Mouse (Mus musculus) adrenal gland, postnatal 14 days (tissue): Measurements from ENCODE around the gene Prg2. TPM values are rescaled to one million over a fixed set of nuclear protein-coding genes. Genes with fewer than 3 reads are reported as not detected.
A peak's percentile ranks its signal among the peaks of the same experiment; 100 is the strongest.

Experiments
- DNase-seq: peaks from one replicate; pipeline ENCODE4 v3.0.0; 2021; ENCODE audit warnings: mixed read lengths
- total RNA-seq: library from RNA; stranded (reverse); gene quantifications from 2 replicates; pipeline ENCODE4 v1.2.3, GENCODE M21; 2021

Prg2 gene
- total RNA-seq, 1 experiment from 2014 or later = 6.3 TPM

DNA sequence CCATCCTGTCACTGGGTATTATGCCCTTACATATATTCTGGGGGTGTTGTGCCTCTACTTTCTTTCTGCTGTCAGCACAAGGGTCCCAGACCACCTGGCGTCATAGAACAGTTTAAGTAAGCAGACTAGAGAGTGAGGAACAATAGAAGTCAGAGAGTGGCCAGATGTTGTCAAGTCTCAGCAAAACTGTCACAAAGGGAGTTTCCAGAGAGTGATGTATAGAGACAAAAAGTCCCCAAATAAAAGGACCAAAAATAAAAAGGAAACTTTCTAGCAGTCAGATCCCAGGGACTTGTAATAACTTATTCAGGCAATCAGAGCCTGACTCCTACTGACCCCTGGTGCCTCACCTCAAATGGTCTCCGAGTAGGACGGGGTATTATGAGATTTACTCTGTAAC is 18.4 kb upstream of the Prg2 start:
- no peak for DNase-seq

DNA sequence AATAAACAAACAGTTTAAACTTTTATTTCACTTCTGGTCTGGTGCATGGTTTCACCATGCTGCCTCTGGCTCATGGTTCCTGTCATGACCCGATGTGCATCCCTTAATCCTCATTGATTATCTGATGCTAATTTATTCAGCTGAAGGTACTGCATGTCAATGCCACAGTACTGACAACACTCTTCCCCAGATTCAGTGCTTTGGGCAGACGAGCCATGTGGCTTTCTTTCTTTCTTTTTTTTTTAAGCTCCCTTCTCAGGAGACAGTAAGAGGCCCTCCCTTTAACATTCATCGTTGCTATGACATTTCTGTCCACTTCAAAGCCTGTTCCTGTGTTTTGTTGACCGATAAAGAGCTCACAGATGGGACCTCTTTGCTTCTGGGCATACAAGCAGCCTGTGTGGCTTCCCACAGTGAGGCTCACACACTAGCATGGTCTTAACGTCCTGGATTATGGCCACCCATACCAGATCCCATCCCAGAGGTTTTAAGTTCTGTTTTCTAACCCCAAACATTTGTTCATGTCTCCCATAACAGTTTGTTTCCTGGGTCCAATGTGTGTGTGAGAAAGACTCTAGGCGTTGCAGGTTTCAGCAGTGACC is 17.3 kb upstream of the Prg2 start:
- DNase-seq = no peak

DNA sequence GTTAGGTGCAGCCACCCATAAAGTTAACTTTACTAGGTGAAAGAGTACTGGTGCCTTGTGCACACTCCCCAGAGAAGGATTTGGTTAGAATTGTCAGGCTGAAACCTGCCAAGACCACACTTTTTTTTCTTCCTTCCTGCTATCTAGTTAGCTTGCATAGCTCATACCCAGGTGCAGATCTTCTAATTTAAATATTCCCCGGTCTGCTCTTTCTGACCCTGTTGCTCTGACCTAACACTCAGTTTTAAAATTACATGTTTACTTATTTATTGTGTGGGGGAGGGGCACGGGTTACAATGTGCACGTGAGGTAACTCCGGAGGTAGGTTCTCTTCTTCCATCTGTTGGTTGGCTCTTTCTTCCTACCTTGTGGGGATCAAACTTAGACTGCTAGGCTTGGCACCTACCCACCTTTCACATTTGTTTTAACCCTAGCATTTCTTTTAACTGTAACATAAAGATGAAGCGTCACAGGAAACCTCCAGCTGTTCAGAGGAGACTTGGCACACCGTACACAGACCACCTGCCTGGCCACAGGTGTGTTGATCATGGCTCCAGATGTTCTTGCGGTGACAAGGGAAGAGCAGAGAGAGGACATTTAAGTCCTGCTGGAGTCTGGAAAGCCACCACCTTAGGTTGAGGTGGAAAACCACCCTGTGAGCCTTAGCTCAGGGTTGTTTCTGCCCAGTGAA is 16.0 kb upstream of the Prg2 start:
- DNase-seq = no peak

DNA sequence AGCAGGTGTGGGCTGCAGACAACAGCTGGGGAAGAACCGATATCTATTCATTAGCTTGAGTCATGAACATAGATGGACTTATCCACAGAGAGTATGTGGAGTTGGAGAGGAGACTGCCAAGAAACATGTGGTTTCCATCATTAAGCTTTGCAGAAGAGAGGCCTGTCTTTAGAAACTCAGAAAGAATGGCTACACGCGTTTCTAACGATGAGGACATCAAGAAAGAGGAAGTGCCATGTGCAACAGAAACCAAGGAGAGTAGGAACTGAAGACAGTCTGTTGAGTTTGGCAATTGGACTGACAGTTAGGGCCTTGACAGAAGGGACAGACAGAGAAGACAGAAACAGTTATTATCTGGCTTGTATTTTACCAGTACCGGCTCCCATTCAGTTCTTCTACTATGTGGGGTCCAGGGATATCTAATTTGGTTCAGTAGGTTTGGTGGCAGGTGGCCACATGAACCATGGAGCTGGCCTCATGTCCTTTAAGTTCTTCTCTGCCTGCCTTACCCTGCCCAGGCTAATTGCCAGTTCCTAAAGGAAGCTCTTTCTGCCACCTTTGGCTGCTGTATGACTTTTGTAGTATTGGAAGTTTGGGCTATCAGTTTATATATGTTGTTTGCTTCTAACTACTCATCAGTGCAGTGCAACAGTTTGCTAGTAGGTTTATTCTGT is 12.8 kb upstream of the Prg2 start:
- no peak for DNase-seq

DNA sequence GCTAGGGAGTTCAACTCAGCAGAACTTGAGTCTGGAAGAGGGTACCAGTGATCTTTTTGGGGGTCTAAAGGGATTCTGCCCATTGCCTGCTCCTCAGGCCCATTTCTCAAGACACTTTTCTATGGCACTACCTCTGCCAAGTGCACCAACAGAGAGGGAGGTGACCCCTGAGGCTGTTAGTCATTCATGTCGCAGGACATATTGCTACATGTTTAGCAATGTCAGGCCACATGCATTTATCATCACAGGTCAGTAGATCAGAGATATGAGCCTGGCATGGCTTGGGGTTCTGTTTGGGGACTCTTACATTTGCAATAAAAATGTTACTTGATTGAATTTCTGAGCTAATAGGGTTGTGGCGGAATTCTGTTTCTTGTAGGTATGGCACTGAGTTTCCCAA is 4.7 kb upstream of the Prg2 start:
- no peak for DNase-seq

DNA sequence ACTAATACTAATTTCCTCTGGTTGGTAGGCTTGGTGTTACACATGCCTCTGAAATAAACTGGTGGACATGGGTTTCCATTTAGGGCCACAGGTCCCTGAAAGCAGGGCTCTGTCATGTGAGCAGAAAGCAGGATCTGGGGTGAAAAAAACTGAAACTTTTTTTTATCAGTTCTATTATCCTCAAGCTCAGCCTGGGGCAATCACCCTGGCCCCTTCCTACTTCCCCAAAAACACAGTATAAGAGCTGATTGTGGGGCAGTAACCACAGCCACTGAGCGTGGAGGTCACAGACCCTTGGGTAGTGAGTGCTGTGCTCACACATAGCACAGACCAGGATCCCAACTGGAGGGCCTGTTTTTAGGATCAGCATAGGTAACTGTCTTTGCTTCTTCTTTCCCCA is 7.7 kb downstream of the Prg2 start, which contains the start of gene Prg3:
Prg3 (plus strand) TSS at position 286 of the 400 bp plus-strand sequence.
- DNase-seq = no peak

DNA sequence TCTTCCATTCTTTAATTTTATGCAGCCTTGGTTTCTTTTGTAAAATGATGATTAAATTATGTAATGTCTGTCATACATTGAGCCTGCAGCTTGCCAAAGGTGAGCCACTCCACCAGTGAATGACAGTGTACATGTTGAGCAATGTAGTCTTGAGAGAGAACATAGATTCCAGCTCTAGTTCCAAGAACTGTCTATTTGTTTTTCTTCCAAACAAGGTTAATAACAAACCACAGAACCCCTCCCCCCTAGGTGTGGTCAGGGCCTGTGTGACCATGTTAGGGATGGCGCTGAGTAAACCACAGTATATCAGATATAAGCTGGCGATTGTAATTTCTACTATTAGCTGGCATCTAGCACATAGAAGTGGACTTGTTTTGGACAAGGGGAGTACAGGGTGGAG is 16.1 kb downstream of the Prg2 start:
- no peak for DNase-seq

DNA sequence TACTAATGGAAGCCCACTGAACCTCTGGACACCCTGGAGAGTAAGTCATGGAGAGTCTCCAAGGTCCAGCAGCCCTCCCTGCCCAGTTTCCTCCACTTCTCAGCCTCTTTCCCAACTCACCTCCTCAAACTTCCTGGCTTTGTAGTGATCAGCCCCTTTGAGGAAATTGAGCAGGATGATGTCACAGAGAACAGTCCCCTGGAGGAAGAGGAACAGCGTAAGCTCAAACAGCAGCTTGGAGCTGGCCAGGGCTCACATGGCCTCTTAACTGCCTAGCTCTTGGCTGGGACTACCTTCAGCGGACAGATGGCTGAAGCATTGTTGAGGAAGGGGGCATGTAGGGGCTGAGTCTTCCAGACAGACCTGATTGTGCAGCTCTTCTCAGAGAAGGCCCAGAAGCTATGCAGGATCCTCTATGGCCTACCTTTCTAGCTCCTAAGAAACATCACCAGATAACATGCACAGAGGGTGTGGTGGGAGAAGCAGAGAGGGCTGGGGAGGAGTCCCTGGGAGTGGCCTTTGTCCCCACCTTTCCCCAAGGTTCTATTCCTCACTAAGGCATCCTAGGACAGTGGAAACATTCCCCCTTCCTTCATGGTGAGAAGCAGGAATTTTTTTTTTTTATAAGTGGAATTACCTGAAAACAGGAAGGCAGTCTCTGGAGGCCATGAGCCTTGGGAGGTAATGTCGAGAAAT is 19.4 kb downstream of the Prg2 start:
- no peak for DNase-seq

DNA sequence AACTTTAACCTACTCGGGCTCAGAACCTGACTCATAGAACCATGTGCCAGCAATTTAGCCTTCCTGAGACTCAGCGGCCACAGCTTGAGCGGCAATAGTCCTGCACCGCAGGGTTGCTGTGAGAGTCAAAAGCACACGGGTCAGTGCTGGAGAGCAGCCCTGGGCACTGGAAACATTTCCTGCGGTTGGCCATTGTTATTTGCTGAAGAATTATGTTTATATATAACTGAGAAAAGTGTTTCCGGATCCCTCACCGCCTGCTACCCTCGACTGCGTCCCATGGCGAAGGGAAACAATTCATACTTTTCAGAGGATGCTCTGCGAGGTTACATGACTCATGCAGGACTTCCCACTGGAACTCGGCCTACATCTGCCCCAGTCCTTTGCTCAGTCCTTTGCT is 21.2 kb downstream of the Prg2 start:
- no peak for DNase-seq

DNA sequence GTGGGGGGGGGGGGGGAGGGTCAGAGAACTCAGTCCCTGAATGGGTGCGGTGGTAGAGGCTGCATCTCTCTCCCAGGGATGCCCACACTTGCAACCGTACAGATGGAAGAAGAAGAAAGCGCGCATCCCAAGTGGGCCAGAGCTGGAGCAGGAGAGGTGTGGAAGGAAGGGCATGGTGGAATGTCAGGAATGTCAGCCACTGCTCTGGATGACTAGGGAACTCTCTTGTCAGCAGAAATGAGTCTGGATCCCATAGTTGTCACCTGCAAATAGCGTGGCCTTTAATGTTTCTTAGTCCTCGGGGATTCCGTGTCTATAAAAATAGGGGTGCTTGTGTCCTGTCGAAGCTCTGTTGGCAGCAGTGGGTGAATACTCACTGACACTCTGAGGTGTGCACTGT is 22.3 kb downstream of the Prg2 start:
- no peak for DNase-seq

DNA sequence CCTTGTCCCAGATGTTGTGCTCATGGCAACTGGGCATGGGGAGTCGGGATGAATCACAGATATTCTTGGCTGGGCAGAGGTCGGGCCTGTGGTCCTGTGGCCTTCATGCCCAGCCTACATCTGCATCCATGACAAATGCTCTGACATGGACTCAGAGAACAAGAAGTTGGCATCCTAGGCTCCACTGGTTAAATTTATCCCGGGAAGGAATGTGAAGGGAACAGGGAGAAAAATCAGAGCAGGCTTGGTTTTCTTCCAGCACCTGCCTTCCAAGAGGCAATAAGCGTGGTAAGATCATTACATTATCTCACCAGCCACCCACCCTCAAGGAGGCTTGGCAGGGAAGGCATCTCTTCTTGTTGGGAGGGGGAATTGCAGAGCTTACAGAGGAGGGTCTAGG is 24.1 kb downstream of the Prg2 start:
- DNase-seq = no peak

DNA sequence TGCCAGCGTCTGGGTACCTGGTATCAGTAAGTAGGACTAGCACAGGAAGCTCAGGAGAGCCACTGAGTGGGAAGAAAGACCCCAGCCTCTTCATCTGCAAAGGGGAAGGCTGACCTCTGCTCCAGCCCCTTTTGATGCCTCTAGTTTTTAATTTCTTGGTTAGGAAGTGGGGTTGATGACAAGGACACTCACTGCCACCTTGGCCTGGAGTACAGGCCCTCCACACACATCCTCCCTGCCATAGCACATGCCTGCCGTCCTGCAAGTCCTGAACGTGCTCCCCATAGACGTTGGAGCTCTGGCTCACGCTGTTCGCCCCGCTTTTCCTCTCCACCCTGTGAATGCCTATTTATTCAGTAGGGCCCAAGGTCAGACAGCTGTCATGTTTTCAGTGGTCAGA is 26.3 kb downstream of the Prg2 start:
- no peak for DNase-seq

DNA sequence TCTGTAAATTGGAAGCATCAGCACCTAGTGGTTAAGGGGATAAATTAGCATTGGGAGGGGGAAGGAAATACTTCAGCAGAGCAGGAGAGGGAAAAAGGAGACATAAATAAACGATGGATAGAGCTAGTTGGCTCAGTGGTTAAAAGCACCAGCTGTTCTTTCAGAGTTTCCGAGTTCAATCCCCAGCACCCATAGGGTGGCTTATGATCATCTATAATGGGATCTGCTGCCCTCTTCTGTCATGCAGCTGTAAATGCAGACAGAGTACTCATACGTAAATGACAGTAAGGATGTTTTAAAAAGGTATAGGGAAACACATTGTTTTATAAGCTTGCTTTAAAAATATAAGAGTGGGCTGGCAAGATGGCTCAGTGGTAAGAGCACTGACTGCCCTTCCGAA is 27.5 kb downstream of the Prg2 start:
- peak; percentile 47 for DNase-seq

DNA sequence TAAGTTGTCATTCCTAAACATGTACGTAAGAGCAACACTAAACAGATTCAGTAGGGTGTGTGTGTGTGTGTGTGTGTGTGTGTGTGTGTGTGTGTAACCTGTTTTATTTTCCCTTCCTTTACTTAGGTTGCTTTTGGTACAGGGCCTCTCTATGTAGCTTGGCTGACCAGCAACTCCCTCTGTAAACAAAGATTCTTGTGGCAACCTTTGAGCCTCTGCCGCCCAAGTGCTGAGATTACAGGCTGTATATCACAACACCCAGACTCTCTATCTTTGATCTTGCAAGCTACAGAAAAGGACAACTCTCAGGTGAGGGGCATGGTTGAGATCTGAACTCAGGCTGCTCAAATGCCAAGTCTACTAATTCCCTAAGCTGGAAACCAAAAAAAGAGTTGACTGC is 29.0 kb downstream of the Prg2 start:
- DNase-seq = no peak

DNA sequence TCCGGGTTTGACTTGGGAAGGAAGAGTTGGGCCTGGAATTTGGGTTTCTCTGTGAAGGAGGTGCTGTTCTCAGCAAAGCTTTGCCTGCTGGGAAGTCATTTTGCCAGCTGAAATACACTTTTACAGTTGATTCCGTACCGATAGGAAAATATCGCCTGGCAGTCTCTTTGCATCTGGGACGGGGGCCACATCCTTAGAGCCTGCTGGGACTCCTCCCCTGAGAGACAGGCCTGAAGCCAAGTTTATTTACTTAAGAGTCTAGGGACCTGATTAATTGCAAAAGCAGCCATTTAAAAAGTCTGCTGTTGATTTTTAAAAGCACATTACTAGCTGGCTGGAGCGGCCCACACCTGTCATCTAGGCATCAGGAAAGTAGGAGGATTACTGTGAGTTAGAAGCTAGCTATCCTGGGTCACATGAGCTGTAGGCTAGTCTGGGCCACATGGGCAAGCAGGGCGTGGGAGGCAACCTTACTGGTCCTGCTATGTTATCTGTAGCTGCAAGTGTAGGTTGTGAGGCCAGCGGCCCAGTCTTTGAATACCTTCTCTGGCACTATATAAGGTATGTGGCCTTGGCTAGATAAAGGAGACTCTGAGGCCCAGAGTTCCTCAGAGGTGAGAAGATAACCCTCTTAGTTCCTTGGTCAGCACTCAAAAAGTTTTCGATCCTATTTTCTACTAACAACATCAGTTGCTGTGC is 31.8 kb downstream of the Prg2 start:
- peak; percentile 47 for DNase-seq

DNA sequence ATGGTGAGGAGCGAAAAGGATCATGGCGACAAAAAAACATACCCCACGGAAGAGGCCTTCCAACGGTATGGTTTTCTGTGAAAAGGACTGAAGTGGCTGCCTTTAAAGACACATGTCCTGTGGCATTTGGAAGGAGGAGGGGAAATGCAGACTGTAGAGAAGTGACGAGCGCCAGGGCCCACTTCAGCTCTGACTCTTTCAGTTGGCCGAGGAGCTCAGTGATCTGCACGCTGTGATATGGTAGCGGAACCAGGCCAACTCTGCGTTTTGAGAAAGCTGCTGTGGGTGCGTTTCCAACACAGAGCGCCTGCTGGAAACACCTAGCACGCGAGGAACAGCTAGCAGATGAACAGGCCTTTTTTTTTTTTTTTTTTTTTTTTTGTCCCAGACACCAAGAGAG is 32.4 kb downstream of the Prg2 start:
- DNase-seq = no peak

DNA sequence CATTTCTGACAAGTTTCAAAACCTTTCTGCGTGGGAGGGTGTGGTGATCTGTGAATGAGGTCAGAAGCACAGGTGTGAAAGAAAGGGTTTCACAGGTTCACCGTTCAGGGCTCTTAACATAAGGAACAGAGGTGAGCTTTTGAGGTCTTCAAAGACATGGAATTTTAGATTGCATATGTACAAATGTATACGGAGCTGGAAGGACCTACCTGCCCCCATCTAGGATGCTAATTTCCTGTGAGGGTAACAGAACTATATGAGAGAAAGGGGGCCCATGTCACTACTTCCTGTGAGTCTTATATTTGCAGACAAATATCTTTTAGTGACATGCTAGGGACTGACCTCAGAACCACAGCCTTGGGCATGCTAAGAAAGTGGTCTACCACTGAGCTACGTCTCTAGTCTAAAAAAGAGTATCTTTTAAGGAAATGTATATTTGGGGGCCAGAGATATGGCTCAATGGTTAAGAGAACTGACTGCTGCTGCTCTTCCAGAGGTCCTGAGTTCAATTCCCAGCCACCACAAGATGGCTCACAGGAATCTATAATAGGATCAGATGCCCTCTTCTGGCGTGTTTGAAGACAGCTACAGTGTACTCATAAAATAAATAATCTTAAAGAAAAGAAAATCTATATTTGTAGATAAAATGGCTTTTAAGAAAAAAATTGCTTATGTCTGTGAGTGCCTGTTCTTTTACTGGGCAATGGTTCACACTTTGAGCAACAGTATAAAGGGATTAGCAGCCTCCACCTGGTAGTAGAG is 33.7 kb downstream of the Prg2 start:
- no peak for DNase-seq

DNA sequence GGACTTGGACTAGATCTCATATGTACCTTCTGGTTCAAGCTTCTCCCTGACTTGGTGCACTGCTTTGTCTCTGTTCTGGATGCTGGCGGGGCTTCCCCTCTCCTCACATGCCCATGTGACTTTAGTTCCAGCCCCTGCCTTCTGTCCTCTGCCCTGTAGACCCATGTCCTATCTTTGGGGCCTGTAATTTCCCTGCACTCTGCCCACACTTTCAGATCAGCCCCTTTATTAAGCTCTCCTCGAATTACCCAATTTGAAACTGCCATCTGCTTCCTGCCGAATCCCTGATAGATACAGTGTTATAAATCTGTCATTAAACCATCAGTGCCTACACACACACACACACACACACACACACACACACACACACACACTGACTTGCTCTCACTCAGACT is 34.3 kb downstream of the Prg2 start:
- DNase-seq = no peak

DNA sequence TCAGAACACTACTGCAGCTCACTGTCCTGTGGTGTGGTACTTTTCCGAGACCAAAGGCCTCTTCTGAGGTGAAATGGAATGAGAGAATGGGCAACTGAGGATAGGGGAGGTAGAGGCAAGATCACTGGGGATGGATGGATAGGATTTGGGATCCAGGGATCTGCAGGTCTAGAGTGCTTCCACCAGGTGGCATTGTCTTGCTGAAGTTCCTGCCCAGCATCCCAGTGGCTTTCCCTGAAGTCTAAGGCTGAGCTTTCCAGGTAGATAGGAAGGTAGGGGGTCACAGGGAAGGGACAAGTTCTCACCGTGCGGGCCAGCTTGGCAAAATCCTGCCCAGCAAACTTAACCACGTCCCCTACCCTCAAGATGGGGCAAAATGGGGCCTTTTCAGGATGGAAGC is 41.8 kb downstream of the Prg2 start:
- DNase-seq = no peak

DNA sequence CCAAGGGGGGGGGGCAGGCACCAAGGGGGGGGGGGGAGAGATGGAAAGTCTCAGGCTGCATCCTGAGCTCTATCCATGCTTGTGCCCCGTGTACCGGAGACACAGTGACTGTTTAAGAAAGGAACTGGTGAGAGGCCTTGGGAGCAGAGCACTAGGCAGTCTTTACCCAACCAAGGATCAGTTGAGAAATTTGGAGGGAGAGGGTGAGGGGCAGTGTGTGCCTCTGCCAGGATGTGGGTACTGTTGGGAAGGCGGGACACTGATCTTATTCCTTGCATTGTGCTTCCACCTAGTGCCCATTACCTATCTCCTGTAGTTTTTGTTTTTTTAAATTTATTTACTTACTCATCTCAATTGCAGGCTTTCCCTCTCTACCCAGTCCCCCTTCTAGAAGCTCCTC is 45.9 kb downstream of the Prg2 start:
- DNase-seq = no peak

DNA sequence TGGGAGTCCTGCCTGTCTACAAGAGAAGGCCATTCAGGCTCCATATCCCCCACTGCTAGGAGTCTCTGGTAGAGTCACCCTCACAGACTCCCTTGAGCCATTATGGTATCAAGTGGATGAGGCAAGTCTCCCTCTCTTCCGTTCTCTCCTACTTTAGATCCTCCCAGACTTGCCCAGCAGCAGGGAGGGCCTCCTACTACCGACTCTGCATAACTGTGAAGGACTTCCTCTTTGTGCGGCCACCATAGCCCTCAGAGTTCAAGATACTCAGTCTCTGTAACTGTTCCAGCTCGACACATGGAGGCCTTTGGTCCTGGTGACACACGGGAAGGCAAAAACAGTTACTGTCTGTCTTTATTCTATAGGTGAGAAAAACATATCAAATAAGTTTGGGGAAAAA is 47.0 kb downstream of the Prg2 start:
- no peak for DNase-seq

DNA sequence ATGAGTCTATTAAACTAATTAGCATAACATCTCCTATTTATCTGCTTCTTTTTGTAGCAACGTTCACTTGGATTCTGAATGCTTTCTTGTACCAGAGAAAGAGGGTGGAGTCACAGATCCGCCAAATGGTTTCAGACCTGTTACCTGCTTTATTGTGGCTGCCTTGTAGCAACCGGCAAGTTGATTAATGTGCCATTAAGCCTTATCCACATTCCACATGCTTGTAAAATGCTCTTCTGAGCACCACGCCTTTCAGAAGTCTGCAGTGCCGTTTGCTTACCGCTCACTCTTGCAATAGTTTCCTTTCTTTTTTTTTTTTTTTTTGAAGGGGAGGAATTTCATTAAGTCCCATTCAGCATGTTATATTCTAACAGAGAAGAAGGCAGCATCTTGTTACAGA is 49.6 kb downstream of the Prg2 start:
- no peak for DNase-seq
